Mouse (Mus musculus) intestine, embryonic 16.5 days (tissue): ENCODE measurements around the gene Lpar5. TPM values are rescaled to one million over a fixed set of nuclear protein-coding genes. Genes with fewer than 3 reads are reported as not detected.

ENCODE experiments used
- ATAC-seq: fragments of 200-750 bp; cut with Nextera tagmentation; 2 replicates; pipeline ENCODE4 v1.8.0; 2017; ENCODE audit warnings: moderate TSS enrichment, moderate library complexity
- H3K27ac ChIP-seq: fragments of 300-500 bp; sonication (generic); 2 replicates; pipeline ENCODE4 v1.5.1; 2014; ENCODE audit warnings: mild to moderate bottlenecking, low read length
- H3K27me3 ChIP-seq: fragments of 300-500 bp; sonication (generic); replicated peaks from 2 replicates; pipeline ENCODE4 v1.6.1; 2014; ENCODE audit warnings: low read length, control low read depth, mixed read lengths; ENCODE audit not compliant: control insufficient read depth, insufficient read depth
- H3K36me3 ChIP-seq: fragments of 300-500 bp; sonication (generic); 2 replicates; pipeline ENCODE4 v1.6.1; 2014; ENCODE audit warnings: low read length, control low read depth; ENCODE audit not compliant: control insufficient read depth, insufficient read depth
- H3K4me1 ChIP-seq: fragments of 300-500 bp; sonication (generic); 2 replicates; pipeline ENCODE4 v1.6.1; 2014; ENCODE audit warnings: low read length, control low read depth, mixed read lengths; ENCODE audit not compliant: control insufficient read depth, insufficient read depth
- H3K4me2 ChIP-seq: fragments of 300-500 bp; sonication (generic); 2 replicates; pipeline ENCODE4 v1.6.1; 2014; ENCODE audit warnings: low read depth, low read length, control low read depth
- H3K4me3 ChIP-seq: fragments of 300-500 bp; sonication (generic); 2 replicates; pipeline ENCODE4 v1.5.1; 2014; ENCODE audit warnings: mild to moderate bottlenecking, low read length
- H3K9ac ChIP-seq: fragments of 300-500 bp; sonication (generic); 2 replicates; pipeline ENCODE4 v1.6.1; 2014; ENCODE audit warnings: low read depth, low read length
- H3K9me3 ChIP-seq: fragments of 300-500 bp; sonication (generic); 2 replicates; pipeline ENCODE4 v1.6.1; 2016; ENCODE audit warnings: low read length, control low read depth; ENCODE audit not compliant: control insufficient read depth
- WGBS: fragments of 180-500 bp; shearing (Covaris S2); extraction: QIAGEN DNeasy Blood & Tissue Kit; methylation state at CpG from one replicate; pipeline ENCODE4 v1.1.7; 2014; 5-methylcytosine and 5-hydroxymethylcytosine counted together
- polyA plus RNA-seq: library from polyadenylated mRNA; unstranded; fragments of >200 nt; fragmentation: Nextera tagmentation; extraction: Ambion mirVana; gene quantifications from 2 replicates; pipeline ENCODE4 v1.2.1, GENCODE M21; 2015

The Lpar5 gene
- polyA plus RNA-seq, 1 experiment from 2014 or later = 9.7 TPM

GRCm38 (mm10) chr6:125099421-125099971 is 31.8 kb downstream of the Lpar5 start:
- H3K4me2 ChIP-seq = peak overlapping the region; percentile 44
- H3K36me3 ChIP-seq = peaks cover 12% of the 10 kb centered on the region
- H3K9me3 ChIP-seq = no peaks in the 10 kb centered on the region
- H3K27me3 ChIP-seq = no peaks in the 10 kb centered on the region
- peak overlapping the region; percentile 48; the same call in 1 of the 2 replicates for H3K27ac ChIP-seq
- WGBS = 45% methylated on average over 5 of the region's 5 CpGs
- no peak for ATAC-seq
- H3K4me1 ChIP-seq = peaks cover 29% of the 10 kb centered on the region
- H3K9ac ChIP-seq = peak overlapping the region; percentile 46; the same call in 1 of the 2 replicates
- H3K4me3 ChIP-seq = peak overlapping the region; percentile 27

GRCm38 (mm10) chr6:125101444-125101843 is 33.7 kb downstream of the Lpar5 start:
- 90% methylated on average over 9 of the region's 9 CpGs for WGBS

GRCm38 (mm10) chr6:125104223-125104622 is 36.5 kb downstream of the Lpar5 start:
- Histone ChIP-seq H3K9ac (no peak overlapping the region), H3K4me1 (peaks cover 12% of the 10 kb centered on the region), H3K36me3 (peaks cover 55% of the 10 kb centered on the region), H3K4me2 (no peak overlapping the region), H3K4me3 (no peak overlapping the region), H3K9me3 (no peaks in the 10 kb centered on the region), H3K27me3 (no peaks in the 10 kb centered on the region), H3K27ac (no peak overlapping the region)
- 86% methylated on average over 4 of the region's 4 CpGs for WGBS
- ATAC-seq = peak; percentile 79

More at GRCm38 (mm10) chr6:125101444-125101843, 33.7 kb downstream of the Lpar5 start:
- ATAC-seq = no peak
- Histone ChIP-seq H3K27me3 (no peaks in the 10 kb centered on the region), H3K4me1 (peaks cover 29% of the 10 kb centered on the region), H3K4me3 (no peak overlapping the region), H3K27ac (no peak overlapping the region), H3K9ac (no peak overlapping the region), H3K36me3 (peaks cover 28% of the 10 kb centered on the region), H3K9me3 (no peaks in the 10 kb centered on the region), H3K4me2 (no peak overlapping the region)

- H3K9me3 ChIP-seq = no peaks in the 10 kb centered on the region
- WGBS = 100% methylated on average over 2 of the region's 2 CpGs
- no peak overlapping the region for H3K4me3 ChIP-seq
- H3K36me3 ChIP-seq = peaks cover 80% of the 10 kb centered on the region
- no peaks in the 10 kb centered on the region for H3K4me1 ChIP-seq
- H3K4me2 ChIP-seq = no peak overlapping the region
- no peak overlapping the region for H3K9ac ChIP-seq
- no peak for ATAC-seq
- no peaks in the 10 kb centered on the region for H3K27me3 ChIP-seq
- no peak overlapping the region for H3K27ac ChIP-seq
Measured at GRCm38 (mm10) chr6:125107705-125108104, 40.0 kb downstream of the Lpar5 start.

GRCm38 (mm10) chr6:125109371-125109770 is 41.7 kb downstream of the Lpar5 start:
- Histone ChIP-seq H3K4me1 (no peaks in the 10 kb centered on the region), H3K4me3 (no peak overlapping the region), H3K9ac (no peak overlapping the region), H3K27ac (no peak overlapping the region), H3K9me3 (no peaks in the 10 kb centered on the region), H3K36me3 (peaks cover 85% of the 10 kb centered on the region), H3K27me3 (no peaks in the 10 kb centered on the region), H3K4me2 (no peak overlapping the region)
- 83% methylated on average over 14 of the region's 14 CpGs for WGBS
- no peak for ATAC-seq

GRCm38 (mm10) chr6:125110927-125111326 is 43.2 kb downstream of the Lpar5 start:
- ATAC-seq = no peak
- WGBS = 86% methylated on average over 7 of the region's 7 CpGs
- Histone ChIP-seq H3K9ac (no peak overlapping the region), H3K9me3 (no peaks in the 10 kb centered on the region), H3K4me3 (no peak overlapping the region), H3K27me3 (no peaks in the 10 kb centered on the region), H3K27ac (no peak overlapping the region), H3K4me1 (no peaks in the 10 kb centered on the region), H3K36me3 (peaks cover 72% of the 10 kb centered on the region), H3K4me2 (no peak overlapping the region)

GRCm38 (mm10) chr6:125112553-125112952 is 44.8 kb downstream of the Lpar5 start:
- H3K9me3 ChIP-seq = no peaks in the 10 kb centered on the region
- no peak overlapping the region for H3K4me3 ChIP-seq
- no peaks in the 10 kb centered on the region for H3K4me1 ChIP-seq
- no peak for ATAC-seq
- H3K4me2 ChIP-seq = no peak overlapping the region
- H3K27ac ChIP-seq = no peak overlapping the region
- no peaks in the 10 kb centered on the region for H3K27me3 ChIP-seq
- WGBS = 89% methylated on average over 11 of the region's 11 CpGs
- H3K36me3 ChIP-seq = peaks cover 64% of the 10 kb centered on the region
- no peak overlapping the region for H3K9ac ChIP-seq

- ATAC-seq = no peak
- H3K27ac ChIP-seq = no peak overlapping the region
- WGBS = 92% methylated on average over 8 of the region's 8 CpGs
Measured at GRCm38 (mm10) chr6:125119387-125119786, 51.7 kb downstream of the Lpar5 start.

GRCm38 (mm10) chr6:125128724-125129123 is 61.0 kb downstream of the Lpar5 start:
- H3K27ac ChIP-seq = no peak overlapping the region
- no peak for ATAC-seq
- WGBS = 89% methylated on average over 12 of the region's 12 CpGs
- no peak overlapping the region for H3K4me2 ChIP-seq
- no peaks in the 10 kb centered on the region for H3K27me3 ChIP-seq
- H3K9ac ChIP-seq = no peak overlapping the region
- peaks cover 12% of the 10 kb centered on the region for H3K36me3 ChIP-seq
- no peak overlapping the region for H3K4me3 ChIP-seq
- peaks cover 9% of the 10 kb centered on the region for H3K4me1 ChIP-seq
- no peaks in the 10 kb centered on the region for H3K9me3 ChIP-seq

More at GRCm38 (mm10) chr6:125119387-125119786, 51.7 kb downstream of the Lpar5 start:
- Histone ChIP-seq H3K27me3 (no peaks in the 10 kb centered on the region), H3K4me1 (no peaks in the 10 kb centered on the region), H3K4me3 (no peak overlapping the region), H3K36me3 (peaks cover 27% of the 10 kb centered on the region), H3K9ac (no peak overlapping the region), H3K4me2 (no peak overlapping the region), H3K9me3 (no peaks in the 10 kb centered on the region)
